Mouse (Mus musculus) cerebellum, postnatal 14 days (tissue): ENCODE measurements around the gene Pptc7.
A peak's percentile ranks its signal among the peaks of the same experiment; 100 is the strongest.
"Not testable (repeated sequence)": the region's sequence is repeated elsewhere in the genome, so short reads cannot be mapped to it uniquely, and the experiment has no call there.

ENCODE experiments used
- DNase-seq, 2 experiments: peaks; one replicate each; pipeline ENCODE4 v3.0.0; 2021; ENCODE audit warnings: mixed read lengths in 2 of 2

Pptc7 gene

GRCm38 (mm10) chr5:122302810-122303745, 18.9 kb downstream of the Pptc7 start:
- no peak for DNase-seq

DNA sequence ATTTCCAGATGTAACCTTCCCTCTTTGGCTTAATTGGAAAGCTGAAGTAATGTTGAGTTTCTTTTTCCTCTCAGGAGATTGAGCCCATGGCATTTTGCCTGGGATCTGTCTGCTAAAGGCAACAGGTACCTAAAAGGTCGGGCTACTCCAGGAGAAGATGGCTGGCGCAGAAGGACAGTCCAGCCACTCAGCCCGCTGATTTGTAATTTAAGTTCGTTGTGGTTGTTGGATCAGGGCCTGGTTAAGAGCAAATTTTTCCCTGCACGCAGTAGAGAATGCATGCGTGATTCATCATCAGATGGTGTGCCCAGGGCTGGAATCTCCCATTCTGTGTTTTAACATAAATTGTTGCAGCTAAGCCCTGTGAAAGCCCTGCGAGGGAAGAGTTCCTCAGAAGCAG, 19.8 kb downstream of the Pptc7 start:
- DNase-seq, result no peak

- DNase-seq, result no peak
Measured at GRCm38 (mm10) chr5:122304541-122304940, 20.4 kb downstream of the Pptc7 start.

DNA sequence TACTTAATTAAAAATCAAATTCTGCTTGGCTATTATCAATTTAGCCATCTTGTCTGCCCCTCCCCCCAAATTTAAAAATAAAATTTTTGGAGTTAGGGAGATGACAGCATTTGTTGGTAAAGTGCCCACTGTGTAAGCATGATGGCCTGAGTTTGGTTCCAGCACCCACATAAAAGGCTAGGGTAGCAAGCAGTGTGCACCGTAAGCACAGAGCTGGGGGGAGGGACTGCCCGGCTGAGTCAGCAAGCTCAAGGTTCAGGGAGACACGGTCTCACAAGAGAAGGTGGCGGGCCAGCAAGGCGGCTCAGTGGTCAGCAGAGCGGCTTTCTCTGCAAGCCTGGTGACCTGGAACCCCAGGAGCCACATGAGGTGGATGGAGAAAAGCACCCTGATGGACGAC, 21.3 kb downstream of the Pptc7 start:
- no peak for DNase-seq

GRCm38 (mm10) chr5:122306536-122306935, 22.4 kb downstream of the Pptc7 start:
- DNase-seq, result no peak

GRCm38 (mm10) chr5:122310699-122311098, 26.5 kb downstream of the Pptc7 start:
- DNase-seq, result no peak

DNA sequence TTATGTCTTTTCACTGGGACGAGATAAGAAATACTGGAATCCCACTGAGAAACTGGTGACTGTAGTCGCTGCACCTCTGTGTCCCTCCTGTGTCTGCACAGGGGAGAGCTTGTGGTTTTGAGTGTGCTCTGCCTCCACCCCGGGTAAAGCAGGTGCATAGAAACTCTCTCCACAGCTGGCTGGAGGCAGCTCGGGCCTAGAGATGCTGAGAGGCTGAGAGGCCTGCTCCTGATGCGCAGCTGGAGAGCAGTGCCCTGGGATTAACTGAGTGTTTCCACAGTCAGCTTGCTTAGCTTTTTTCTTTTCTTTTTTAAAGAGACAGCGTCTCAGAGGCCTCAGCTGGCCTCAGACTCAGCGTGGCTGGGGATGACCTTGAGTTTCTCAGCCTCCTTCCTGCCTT, 27.5 kb downstream of the Pptc7 start:
- no peak for DNase-seq

DNA sequence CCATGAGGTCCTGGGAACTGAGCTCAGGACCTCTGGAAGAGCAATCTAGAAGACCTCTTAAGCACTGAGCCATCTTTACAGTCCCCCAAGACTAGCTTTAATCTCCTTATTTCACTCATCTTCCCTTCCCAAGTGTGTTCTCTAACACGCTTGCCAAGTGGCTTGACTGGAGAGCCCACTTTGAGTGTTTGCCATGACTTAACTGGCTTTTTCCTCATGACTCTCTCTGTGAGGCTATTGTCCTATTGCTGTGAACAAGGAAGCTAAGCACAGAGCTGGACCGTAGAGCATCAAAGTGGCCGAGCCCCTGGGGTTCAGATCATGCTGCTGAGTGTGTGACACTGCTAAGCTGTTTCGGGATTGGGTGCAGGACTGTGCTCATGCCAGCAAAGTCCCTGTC, 28.2 kb downstream of the Pptc7 start:
- no peak for DNase-seq

DNA sequence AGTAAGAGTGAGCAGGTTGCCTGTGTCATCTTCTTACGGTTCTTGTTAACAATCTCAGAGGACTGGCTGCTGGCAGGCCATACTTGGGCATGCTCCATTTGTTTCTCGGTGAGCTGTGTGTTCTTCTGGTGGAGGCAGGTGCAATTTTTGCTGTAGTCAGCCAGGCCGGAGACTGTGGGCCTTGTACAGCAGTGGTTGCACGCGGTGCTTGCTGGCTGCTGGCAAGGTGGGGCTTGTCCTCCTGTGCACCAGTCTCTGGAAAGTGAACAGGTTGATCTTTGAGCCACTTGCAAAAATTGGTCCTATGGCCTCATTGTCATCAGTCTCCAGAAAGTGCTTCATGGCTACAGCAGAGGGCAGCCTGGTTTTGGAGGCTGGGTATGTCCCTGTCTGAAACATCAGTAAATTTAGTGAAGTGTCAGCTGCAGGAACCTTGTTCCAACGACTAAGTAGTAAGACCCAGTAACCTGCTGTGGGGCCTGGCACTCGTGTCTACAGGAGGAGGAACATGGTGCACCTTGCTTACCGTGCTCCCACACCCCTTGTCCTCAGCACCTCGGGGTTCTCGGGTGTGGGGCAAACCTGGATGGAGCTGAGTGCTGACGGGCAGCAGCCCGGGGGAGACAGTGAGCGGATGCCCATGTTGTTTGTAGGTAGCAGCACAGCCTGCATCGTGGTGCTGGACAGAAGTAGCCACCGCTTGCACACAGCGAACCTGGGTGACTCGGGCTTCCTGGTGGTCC, 28.9 kb downstream of the Pptc7 start:
- DNase-seq, result no peak

GRCm38 (mm10) chr5:122314966-122315667, 31.0 kb downstream of the Pptc7 start:
- DNase-seq, result peak; percentile 90 to 94

- DNase-seq, result peak; percentile 51 to 62
Measured at GRCm38 (mm10) chr5:122317329-122318045, 33.3 kb downstream of the Pptc7 start.

DNA sequence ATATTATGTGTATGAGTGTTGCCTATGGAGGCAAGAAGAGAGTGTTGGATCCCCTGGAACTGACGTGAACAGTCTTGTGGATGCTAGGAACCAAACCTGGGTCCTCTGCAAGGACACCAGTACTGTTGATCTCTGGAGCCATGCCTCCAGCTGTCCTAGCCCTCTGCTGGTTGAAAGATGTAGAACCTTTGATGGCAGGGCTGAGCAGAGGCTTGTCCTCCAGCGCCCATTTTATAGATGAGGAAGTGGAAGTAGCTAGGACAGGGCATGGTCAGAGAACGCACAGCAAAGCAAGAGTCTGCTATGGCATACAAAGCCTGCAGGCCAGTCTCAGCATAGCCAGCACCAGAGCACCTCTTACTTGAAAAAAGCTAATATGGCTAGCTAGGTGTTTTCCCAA, 33.9 kb downstream of the Pptc7 start:
- no peak for DNase-seq

DNA sequence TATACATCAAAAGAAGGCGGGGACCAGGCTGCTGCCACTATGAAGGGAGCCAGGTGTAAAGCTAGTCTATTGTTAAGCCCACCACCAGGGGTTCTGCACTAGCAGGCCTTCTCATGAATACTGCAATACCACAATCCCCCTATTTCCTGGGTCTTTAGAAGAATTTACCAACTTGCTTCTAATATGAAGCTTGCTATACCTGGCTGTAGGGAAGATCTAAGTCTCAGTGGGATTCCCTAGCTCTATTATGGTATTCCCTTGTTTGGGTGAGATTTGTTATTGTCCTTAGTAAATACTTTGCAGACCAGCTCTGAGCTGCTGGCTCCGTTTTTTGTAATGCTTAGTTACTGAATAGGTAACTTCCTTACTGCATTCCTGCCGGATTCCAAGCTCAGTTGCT, 34.8 kb downstream of the Pptc7 start:
- DNase-seq, result not testable (repeated sequence)

GRCm38 (mm10) chr5:122319474-122320204, 35.5 kb downstream of the Pptc7 start:
- DNase-seq, result no peak

- no peak for DNase-seq
Measured at GRCm38 (mm10) chr5:122320205-122320781, 36.1 kb downstream of the Pptc7 start.

GRCm38 (mm10) chr5:122323523-122323922, 39.4 kb downstream of the Pptc7 start:
- no peak for DNase-seq

DNA sequence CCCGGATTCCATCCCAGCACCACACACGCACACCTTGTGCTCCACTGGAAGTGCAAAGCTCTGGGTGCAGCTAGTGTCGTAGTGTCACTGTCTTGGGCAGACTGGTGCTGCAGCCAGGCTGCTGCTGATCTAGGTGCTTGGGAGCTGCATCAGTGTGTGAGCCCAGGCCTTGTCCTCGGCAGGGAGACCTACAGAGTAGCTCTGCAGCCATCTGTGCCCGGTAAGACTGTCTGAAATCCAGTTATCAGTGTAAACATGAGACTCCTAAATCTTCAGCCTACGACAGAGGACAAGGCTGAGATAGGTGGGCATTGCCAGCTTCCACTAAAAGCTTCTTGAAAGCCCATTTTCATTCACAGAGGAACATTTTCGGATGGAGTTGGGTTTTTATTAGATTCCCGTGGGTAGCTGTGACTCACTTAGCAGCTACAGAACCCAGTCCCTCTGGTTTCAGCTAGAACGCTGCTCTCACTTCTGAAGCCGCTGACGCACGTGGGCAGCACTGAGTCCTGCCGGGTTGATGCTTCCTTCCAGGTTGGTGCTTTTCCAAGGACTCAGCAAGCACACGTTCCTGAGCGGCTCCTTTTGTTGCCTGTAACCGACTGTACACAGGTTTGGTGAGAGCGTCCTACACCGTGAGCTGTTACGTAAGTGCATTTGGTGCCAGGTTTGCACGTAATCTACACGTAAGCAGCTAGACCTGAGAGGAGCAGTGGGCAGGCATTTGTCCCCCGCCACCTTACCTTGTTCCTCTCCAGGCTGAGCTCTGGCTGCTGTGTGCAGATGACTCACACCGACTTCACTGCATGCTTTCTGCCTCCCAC, 40.7 kb downstream of the Pptc7 start:
- DNase-seq, result peak; percentile 86 to 90

DNA sequence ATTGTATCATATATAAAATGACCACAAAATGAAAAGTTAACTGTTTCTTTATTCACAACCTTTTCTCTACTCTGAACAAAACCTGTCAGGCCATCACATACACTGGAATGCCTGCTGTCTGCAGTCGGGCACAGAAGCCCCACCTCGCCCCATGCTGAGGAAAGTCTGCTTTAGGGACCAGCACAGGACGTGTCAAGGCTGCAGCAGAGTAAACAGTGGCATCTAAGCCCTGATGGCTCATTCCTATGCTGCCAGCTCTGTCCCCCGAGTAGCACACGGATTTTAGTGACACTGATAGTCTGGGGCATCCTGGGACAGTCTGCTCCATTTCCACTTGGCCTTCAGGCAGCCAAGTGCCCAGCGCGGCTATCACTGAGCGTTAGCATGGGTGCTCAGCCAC, 41.3 kb downstream of the Pptc7 start:
- peak; percentile 55 for DNase-seq

- DNase-seq, result no peak
Measured at GRCm38 (mm10) chr5:122327283-122327682, 43.1 kb downstream of the Pptc7 start.

- DNase-seq, result no peak
Measured at GRCm38 (mm10) chr5:122330269-122330668, 46.1 kb downstream of the Pptc7 start.

DNA sequence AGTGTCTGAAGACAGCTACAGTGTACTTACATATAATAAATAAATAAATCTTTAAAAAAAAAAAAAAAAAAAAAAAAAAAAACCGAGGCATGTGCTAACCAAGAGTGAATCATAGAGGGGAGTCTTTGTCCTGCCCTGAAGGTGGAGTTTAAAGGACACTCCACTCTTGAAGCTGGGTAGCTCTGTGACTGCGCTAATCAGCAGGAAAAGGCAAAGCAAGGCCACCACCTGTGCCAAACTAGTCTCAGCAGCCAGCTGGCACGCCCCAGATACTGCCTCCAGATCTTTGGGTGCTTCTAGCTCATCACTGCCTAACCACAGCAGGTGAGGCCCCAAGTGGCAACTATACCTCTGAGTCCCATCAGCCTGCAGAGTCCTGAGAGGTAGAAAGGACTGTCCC, 50.5 kb downstream of the Pptc7 start:
- DNase-seq, result no peak
